Mouse (Mus musculus) adrenal gland, postnatal 25 days (tissue): ENCODE results near the gene Stard8. TPM values are rescaled to one million over a fixed set of nuclear protein-coding genes. Genes with fewer than 3 reads are reported as not detected.
A peak's percentile ranks its signal among the peaks of the same experiment; 100 is the strongest.
"Not testable (repeated sequence)": the region's sequence is repeated elsewhere in the genome, so short reads cannot be mapped to it uniquely, and the experiment has no call there.

Experiments
- DNase-seq: peaks from one replicate; pipeline ENCODE4 v3.0.0; 2021; ENCODE audit warnings: mixed read lengths
- long read RNA-seq: library from polyadenylated mRNA; stranded (forward); transcript quantifications from one replicate; pipeline ENCODE4 v2.0.0, GENCODE M21; 2021
- total RNA-seq: library from RNA; stranded (reverse); gene quantifications from 2 replicates; pipeline ENCODE4 v1.2.3, GENCODE M21; 2021

Stard8 gene
- 26.0 and 31.7 TPM in 2 replicates for total RNA-seq
- long read RNA-seq, full-length matches to known transcripts = 1 of 13 reads
- long read RNA-seq, partial matches to known transcripts = 6 of 13 reads
- long read RNA-seq, other reads (novel, unspliced or antisense) = 6 of 13 reads

DNA sequence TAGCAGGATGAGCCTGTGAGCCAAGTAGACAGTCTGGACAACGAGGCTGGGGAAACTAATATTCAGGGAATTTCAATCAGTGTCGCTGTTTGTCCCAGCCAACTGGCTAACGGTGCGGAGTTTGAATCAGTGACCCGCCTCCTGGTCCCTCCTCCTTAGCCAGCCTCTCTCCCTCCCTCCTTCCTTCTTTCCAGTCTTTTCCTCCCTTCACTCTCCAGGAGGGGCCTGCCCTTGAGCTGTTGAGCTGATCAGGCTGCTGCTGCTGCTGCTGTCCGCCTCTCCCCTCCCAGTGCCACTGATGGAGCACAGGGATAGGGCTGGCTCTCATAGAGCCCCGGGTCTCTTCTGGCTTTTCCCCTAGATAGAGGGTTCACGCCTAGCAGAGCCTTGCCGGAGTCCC is at the start of gene Stard8:
Stard8 (plus strand) TSS at position 203 of the 400 bp plus-strand sequence.
- peak; percentile 24 for DNase-seq

DNA sequence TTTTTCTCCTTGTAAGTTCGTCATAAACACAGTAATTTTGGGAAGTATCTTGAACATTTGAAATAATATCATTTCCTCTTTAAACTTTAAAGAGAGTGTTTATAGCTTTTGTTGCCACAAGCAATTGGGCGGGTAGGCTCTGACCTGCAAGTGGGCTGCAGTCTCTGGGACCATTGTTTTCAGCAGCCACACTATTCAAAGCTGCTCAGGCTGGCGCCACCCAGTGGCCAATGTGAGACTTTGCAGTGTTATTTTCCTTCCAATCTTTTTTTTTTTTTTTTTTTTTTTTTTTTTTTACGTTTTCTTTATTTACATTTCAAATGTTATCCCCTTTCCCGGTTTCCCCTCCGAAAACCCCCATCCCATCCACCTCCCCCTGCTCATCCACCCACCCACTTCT is 49.1 kb upstream of the Stard8 start:
- DNase-seq = peak; percentile 13

DNA sequence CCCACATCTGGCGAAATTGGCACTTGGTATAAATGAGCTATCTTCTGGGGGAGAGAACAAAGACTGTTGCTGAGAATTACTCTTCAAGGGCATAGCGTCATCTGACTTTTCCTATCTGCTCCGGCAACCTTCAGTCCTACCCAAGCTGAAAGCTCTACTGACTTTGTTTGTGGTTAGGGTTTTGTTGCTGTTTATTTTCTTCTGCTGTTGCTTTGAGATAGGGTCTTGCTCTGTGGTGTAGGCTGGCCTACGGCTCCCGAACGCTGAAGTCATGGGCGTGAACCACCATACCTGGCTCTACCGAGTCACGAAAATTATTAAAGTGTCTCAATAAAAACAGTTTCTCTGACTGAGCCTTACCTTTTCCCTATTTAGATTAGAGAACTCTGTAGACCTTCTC is 44.8 kb upstream of the Stard8 start:
- no peak for DNase-seq

DNA sequence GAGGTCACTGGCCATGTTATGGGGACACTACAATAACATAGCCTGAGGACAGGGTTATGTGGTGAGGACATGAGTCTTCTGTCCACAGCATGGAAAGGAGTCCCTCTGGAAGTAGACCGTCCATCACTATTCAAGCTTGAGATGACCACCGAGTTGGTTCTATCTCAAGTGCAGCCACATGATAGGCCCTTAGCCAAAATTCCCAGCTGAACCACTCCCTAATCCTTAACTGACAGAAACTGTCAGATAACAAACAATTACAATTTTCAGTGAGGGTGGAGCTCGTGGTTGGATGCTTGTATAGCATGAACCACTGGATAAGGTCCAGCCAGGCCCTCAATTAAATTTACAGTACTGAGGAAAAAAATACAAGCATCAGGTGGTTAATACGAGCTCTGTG is 44.0 kb upstream of the Stard8 start:
- DNase-seq = no peak

DNA sequence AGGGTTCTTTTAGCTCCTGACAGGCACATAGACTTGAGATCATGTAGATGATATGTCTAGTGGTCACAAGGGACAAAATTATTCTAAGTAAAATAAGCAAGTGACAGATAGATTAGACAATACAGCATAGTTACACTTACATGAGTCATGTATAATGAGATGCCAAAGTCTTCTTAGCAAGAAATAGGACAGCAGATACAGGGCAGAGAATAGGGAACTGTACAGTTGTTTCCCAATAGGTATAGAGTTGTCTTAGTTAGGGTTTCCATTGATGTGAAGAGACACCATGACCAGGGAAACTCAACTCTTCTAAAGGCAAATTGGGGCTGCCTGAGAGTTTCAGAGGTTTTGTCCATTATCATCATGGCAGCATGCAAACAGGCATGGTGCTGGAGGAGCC is 39.3 kb upstream of the Stard8 start:
- no peak for DNase-seq

DNA sequence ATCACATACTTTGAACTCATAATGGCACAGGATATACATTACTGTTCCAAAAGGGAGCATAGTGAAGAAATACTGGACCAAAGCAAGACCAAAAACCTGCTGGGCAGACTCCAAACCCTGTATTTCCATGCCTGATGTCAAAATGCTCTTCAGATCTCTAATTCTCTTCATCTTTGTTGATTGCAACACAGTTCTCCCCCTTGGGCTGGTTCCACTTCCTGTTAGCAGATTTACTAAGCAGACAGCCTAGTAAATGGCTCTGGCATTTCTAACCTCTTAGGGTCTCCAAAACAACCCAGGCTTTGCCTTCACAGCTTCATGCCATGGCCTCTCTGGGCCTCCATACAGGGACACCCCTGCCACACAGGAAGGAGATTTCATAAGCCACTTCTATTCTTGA is 38.5 kb upstream of the Stard8 start:
- no peak for DNase-seq

DNA sequence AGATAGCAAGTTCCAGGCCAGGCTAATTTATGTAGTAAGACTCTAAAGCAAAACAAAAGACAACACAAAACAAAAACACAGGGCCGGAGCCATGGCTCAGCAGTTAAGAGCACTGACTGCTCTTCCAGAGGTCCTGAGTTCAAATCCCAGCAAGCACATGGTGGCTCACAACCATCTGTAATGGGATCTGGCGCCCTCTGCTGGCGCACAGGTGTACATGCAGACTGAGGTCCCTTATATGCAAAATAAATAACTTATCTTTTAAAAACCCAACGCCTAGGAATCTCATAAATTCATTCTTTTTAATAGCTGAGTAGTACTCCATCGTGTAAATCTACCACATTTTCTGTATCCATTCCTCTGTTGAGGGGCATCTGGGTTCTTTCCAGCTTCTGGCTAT is 16.4 kb upstream of the Stard8 start:
- not testable (repeated sequence) for DNase-seq

DNA sequence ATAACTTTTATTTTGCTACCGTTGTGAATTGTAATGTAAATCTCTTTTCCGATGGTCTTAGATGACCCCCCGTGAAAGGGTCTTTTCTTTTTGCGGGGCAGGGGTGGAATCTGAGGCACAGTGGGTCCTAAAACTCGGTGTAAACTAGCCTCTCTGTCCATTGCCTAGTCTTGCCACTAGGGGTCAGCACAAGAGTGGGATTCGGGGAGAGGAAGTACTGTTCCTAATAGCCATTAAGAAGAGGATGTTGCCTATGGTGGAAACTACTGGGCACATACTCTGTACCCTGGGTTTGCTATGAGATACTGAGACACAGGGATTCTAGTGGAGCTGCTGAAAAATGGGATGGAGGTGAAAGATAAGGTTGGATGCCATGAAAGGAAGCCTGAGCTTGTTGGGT is 13.5 kb upstream of the Stard8 start:
- peak; percentile 45 for DNase-seq

DNA sequence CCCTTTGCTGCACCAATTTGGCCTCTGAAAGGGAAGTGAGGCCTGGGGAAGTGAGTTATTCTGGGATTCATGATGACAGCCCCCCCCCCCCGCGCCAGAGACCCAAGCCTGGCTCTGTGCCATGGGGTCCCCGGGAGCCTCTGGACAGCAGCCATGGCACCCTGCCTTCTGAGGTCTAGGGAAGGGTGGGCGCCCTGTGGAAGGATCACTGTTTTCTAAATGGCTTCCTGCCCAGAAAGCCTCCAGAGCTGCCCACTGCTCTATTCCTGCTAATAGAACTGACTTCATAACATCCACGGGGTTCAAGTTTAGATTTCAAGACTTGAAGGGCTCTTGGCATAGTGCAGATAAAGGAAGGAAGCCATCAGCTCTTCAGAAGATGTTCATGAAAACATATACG is 983 bp upstream of the Stard8 start:
- DNase-seq = peak; percentile 19

DNA sequence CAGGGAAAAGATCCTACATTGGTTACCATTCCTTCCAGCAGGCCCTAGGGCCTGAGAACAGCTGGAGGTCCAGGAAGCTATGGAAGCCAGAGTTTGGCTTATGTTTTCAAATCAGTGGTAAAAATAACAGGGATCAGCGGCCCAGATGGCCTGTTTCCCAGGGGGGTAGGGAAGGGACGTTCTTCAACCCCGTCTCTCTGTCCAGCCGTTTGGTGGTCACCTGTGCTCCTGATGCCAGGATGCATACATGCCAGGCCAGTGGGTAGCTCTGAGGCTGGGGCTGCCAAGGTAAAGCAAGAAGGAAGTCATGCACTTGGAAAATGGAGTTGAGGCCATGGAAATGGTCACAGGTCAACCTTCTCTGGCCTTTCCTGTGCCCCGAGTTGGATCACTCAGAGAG is 7.5 kb downstream of the Stard8 start:
- no peak for DNase-seq

DNA sequence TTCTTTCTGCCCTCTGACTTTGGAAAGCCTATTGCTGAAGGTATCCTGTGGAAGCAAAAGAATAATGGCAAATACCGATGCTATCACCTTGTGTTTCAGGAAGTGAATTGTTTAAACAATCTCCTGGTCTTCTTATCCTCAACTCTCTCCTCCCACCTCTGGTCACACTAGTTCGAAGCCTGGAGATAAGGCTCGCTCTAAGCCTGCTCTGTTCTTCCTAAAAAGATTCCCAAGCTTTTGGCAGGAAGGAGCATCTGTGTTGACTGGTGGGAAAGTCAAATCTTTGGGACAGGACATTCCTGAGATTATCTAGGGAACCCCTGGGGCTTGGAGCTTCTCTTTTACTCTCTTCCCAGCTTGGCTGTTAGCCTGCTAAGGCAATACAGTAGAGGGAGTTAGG is 8.2 kb downstream of the Stard8 start:
- DNase-seq = no peak

DNA sequence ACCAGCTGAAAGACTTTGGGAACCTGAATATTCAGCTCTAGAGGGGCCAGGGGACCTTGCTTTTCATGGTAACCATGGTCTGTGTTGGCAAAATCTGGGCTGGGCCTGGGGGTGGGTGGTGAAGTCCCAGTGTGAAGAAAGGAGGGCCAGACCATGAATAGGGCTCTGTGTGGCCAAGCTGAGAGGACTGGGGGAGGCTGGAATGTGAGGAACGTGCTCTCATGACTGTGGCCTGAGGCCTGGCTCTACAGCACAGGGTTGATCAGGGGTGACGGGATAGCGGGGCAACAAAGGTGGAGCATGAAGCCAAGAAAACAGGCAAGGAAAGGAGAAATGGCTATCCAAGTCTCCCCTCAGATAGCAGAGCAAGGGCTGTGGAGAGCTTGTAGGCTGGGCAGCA is 9.4 kb downstream of the Stard8 start:
- no peak for DNase-seq

DNA sequence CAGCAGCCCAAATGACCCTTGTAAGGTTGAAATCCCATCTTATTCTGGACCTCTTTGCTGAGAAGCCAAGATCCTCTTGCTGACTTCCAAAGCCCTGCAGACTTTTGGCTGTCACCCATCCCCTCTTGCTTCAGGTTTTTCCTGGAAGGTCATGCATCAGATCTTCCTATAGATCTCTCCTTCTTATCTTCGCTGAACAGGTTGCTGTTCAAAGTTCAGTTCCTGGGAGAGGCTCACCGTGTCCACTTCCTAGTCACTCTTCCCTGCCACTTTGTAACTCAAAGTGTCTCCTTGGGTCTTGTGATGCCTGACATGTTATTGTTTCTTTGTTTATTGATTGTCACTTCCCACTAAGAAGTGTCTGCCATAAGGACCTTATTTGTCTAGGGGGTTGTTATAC is 12.7 kb downstream of the Stard8 start:
- no peak for DNase-seq

DNA sequence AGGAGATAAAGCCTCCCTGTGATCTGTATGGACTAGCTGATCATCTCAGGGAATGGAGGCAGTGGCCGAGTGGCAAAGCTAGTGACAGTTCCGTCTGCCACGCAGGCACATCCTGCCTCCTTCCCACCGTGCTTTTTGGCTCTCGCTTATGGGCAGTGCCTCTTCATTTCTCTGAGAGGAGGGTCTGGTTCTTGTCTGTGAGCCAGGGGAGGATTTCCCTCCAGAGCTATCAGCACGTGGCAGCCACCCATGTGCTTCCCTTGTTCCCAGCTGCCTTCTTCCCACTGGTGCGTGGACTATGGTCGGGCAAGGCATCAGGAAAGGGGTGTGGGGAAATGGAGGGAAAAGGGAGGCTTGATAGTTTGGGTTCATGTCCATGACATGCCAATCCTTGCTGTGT is 13.9 kb downstream of the Stard8 start:
- no peak for DNase-seq

DNA sequence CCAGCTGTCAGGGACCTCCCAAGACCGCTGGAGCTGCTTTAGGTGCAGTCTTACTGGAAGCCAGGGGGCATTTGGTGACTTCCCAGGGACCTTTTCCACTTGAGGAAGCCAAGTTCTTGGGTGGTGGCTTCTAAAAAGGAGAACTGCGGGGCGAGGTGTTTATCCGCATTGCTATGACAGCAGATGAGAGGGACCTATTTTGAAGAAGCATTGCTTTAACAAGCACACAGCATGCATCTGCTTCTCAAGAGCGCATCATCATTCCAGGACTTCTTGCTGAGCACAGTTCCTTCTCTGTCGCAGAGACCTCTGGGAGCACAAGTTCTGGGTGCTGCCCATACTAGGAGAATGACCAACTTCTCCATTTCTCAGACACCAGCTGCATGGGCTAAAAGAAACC is 14.8 kb downstream of the Stard8 start:
- no peak for DNase-seq

DNA sequence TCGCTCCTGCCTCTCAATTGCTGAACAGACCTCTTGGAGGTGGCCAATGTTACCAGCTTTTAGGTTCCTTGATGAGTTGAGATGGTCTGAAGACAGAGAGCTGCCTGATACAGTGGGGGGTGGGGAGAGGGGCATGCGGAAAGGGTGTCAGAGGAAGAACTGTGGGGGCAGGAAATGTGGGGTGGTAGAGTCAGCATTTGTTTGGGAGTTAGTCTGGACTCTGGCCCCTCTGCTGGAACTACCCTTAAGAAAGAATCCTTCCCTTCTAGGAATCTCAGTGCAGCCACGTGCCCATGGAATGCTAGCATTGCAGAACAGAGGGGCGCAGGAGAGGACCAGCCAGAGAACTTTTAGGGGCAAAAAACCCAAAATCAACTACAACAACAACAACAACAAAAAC is 16.3 kb downstream of the Stard8 start:
- DNase-seq = no peak

DNA sequence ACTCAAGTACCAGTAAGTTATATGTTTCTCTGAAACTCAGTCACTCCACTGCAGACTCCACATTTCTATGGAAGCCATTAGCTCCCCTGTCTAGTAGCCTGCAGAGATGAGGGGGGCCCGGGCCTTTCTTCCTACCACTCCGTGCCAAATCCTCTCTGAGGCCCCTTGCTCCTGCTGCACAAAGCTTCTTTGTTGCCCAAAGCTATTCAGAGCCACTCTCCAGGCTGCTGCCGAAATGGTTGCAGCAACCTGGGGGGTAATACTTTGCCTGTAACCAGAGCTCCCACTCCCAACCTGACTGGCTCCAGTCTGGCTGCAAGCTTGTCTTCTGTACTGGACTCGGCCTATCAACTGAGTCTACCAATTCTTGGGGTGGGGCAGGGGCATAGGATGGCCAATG is 17.2 kb downstream of the Stard8 start:
- no peak for DNase-seq

DNA sequence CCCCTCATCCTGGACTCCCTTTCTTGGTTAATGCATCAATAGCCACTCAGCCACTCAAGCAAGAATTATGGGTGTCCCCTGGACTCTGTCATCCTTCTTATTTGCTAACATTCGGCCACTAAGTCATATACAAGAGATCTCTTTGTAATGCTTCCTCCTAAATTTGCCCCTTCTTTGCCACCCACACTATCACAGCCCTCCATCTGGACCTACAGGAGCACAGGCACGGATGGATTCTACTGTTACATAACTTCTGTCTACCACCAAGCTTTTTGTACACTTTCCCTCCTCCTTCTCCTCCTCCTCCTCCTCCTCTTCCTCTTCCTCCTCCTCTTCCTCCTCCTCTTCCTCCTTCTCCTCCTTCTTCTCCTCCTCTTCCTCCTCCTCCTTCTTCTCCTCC is 18.5 kb downstream of the Stard8 start:
- no peak for DNase-seq

DNA sequence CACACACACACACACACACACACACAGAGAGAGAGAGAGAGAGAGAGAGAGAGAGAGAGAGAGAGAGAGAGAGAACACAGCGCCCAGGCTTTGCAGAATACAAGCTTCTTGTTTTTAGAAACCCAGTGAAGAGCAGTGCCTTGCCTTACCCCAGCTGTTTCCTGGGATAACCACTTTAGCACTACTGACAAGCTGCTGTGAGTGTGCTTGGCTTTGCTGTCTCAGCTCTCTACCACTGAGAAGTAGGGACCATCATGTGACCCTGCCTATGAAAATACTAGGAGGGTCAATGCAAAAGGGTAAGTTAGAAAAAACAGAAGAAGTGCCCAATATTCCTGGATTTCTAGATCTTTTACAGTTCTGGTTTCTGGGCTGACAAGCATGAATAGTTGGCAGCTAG is 20.9 kb downstream of the Stard8 start:
- no peak for DNase-seq

DNA sequence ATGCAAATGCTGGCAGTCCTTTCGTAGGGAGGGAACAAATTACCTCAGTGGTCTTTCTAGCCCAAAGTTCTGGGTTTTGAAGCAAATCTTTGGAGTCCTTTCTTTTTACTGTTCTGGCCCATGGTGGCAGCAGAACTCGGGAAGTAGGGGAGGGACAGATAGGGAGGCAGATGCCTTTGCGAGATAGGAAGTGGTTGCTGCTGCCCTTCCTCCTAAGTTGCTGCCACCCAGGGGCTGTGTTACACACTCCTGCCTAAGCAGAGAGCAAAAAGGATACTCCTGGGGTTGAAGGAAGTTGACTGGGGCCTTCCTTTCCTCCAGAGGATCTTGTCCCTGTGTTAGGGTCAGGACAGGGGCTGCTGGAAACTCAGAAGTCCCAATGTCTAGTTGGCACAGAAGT is 32.4 kb downstream of the Stard8 start:
- DNase-seq = no peak

DNA sequence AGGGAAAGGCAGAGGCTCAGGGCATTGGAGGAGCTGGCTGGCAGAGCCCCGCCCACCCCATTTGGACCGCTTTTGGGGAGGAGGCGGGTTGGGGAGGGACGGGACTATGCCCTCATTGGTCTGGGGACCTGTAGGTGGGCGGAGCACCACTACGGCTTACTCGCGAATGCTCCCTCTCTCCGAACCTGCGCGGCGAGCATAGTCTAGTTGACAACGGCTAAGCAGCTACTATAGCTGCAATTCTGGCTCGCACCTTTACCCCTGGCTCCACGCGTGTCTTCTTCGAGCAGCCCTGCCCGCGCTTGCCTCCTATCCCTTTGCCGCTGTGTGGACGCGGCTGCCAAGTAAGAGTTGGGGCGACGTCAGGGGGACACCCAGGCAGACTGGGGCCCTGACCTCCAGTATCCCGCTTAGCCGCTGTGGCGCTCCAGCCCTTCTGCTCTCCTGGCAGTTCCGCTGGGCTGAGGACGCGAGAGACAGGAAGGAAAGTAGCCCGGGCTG is 39.5 kb downstream of the Stard8 start:
- DNase-seq = peak; percentile 85

DNA sequence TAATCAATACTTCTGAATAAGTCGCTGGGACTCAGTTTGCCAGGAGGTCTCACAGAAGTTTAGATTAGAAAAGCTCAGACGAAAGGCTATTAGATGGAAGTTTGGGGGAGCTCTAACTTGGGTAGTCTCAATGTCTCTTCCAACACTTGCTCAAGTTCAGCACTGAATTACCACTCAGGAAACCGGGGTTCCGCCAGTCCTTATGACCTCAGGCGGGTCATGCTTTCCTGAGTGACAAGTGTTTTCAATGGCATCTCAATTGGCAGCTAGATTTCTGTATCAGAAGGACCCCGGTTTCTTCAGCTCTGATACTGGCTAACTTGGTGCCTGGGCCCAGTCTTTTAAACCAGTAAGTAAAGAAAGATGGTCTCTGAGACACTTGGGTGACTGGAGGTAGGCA is 40.2 kb downstream of the Stard8 start:
- DNase-seq = no peak

DNA sequence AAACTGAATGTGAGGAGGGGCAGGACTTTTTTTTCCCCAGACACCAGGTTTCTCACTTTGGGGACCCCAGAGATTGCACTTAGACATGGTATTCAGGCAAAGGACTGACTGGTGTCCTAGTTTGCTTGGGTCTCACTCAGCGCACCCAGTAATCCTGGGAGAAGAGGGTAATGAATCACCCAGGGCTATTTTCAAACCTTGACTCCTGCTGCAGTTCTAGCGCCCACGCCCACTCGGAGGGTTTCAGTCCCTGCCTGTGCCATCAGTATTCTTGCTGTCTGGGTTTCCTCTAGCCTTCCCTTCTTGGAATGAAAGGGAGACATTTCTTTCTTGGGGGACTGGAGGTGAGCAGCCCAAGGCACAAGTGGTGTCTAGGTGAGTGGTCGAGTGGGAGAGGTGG is 40.7 kb downstream of the Stard8 start:
- DNase-seq = peak; percentile 19

DNA sequence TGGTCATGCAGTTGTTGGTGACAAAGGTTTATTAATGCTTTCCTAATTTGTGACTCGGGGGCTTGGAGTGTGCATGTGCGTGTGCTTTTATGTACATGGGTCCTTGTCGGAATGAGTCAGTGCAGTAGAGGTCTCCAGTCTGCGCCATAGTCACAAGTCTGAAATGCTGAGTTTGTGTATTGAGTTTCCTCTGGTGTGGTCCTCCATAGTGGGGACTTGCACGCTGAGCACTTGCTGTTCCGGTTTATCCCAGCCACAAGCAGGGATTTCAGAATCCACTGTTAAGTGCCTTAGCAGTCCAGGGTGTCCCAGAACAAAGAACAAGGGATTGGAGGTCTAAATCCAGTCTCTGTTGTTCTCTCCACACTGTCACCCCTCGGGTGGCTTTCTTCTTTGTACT is 42.3 kb downstream of the Stard8 start:
- no peak for DNase-seq

DNA sequence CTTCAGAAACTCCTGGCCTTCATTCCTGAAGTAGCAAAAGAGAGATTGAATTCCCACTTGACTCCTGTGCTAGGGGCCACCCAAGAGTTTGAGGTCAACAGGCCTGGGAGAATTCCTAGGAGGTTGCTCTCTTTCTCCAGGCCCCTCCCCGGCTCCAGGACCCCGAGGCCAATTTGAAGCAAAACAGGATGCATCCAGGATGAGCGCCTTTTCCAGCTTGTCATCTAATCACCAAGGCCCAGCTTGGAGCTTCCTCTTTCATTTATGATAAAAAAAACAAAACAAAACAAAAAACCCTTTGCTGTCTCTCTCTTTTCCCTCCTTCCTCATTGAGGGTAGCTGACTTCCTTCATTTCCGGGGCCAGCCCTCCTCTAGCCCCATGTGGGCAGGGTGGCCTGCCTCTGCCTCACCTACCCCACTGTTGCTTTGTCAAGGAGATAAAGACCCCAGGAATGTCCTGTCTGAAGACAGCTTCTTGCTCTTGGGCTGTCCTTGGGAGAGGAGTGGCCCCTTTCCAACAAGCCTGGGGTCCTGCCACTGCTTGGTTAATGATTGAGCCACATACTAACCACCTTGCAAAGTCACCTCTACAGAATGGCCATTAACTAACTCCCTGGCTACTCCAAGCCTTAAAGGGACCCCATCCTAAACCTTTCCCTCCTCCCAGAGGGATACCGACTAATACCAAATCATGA is 43.5 kb downstream of the Stard8 start:
- DNase-seq = no peak
